Mouse (Mus musculus) brain, embryonic 18.5 days (tissue): ENCODE measurements around the gene Nufip2.

Experiments used
- DNase-seq: peaks from one replicate; pipeline ENCODE4 v3.0.0-alpha.2; 2012; ENCODE audit warnings: low read depth, low spot score

The Nufip2 gene

DNA sequence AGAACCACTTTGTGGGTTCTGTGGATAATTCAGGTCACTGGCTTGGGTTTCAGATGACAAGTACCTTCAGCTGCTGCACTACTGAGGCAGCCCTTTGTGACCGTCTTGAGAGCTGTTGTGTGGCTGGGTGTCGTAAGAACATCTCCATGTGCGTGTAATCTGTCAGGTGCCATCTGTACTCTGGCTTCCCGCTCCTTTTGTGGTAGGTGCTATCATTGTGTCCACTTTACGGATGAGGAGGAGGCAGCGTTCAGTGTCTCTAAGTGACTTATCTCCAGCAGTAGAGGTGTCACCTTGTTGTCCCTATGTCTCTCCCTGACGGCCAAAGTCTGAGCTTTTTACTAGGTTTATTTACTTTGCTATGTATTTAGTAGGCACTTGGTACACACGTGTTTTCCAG lies 84.4 kb downstream of the Nufip2 start:
- DNase-seq: no peak

GRCm38 (mm10) chr11:77771879-77772713 lies 86.1 kb downstream of the Nufip2 start:
- no peak for DNase-seq

DNA sequence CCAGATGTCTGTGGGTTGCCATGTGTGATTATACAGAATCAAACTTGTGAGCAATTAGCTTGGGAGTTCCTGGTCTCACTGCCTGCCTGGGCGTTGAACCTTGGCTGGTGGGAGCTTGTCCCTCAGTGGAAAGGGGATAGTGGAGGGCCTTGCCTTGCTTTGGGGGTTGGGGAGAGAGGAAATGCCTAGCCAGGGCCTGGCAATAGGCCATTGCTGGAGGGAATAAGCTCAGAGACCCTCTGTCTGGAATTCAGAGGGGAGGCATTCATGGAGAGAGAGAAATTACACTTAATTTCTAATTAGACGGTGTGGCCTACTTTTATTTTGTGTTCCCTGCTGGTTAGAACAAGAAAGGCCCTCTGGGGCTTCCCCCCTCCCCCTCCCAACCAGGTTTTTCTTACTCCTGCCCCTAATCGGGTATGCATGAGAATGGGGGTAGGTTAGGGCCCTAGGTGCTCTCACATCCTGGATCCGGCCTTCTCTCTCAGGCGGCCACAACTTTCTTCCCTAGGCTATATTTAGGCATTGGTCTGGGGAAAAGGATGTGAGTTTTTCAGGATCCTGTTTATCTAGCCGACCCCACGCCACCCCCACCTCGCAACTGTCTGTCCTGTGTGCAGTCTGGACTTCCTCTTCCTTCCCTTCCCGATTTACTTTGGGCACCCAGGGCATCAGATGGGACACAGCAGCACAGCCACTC lies 89.9 kb downstream of the Nufip2 start:
- DNase-seq: no peak

GRCm38 (mm10) chr11:77777436-77777835 lies 91.5 kb downstream of the Nufip2 start:
- DNase-seq: no peak

GRCm38 (mm10) chr11:77777937-77778336 lies 92.0 kb downstream of the Nufip2 start:
- no peak for DNase-seq

GRCm38 (mm10) chr11:77779240-77779639 lies 93.3 kb downstream of the Nufip2 start:
- no peak for DNase-seq

DNA sequence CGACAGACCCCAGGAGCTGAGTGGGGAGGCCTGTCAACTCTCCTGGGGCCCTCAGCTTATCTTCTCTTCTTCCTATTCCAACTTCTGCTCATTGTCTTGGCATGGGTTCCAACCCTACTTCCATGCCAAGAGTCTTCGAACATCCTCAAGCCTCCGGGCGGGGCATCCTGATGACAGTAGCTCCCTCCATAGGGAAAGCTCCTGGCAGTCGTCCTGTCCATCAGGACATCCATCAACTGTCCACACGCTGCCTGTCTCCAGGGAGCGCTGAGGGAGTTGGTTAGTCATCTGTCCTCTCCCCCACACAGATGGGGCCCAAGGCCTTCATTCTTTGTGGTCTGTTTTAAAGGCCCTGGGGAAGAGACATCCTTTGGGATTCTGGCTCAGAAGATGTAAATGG lies 95.1 kb downstream of the Nufip2 start:
- no peak for DNase-seq

GRCm38 (mm10) chr11:77782104-77782815 lies 96.3 kb downstream of the Nufip2 start:
- no peak for DNase-seq

GRCm38 (mm10) chr11:77783211-77783746 lies 97.3 kb downstream of the Nufip2 start:
- no peak for DNase-seq

GRCm38 (mm10) chr11:77783747-77784646 lies 98.0 kb downstream of the Nufip2 start:
- DNase-seq: no peak

DNA sequence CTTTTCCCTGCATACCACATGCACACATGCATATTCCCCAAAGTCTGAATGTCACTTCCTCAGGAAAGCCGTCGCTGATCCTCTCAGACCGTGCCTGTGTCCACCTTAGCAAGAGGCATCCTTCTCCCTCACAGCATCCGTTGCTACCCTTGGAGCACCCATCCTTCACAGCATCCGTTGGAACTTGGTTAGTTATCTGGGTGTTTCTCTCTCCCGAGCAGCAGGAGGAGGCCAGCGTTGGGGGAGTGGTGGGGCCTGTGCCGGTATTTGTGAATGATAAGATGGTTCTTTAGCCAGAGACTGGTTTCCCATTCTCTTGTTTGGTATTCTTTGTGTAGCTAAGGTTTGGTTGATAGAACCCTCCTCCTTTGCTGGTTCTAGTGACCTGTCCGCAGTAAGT lies 98.9 kb downstream of the Nufip2 start:
- no peak for DNase-seq

DNA sequence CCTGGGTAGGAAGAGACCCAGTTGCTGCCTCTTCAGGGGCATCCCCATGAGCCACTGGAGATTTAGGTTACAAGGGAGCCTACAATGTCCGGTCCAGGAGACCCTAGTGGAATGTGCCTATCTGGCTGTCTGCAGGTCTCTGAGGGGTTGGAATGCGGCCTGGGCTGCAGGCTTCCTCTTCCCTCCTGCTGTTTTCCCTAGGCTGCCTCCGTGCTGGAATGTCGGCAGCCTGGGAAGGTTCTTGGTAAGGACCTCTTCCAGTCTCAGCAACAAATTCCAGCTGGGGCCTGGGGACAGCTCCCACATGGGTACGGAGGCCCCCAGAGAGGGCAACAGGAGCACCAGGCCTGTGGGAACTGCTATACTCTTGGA lies 99.4 kb downstream of the Nufip2 start:
- no peak for DNase-seq

DNA sequence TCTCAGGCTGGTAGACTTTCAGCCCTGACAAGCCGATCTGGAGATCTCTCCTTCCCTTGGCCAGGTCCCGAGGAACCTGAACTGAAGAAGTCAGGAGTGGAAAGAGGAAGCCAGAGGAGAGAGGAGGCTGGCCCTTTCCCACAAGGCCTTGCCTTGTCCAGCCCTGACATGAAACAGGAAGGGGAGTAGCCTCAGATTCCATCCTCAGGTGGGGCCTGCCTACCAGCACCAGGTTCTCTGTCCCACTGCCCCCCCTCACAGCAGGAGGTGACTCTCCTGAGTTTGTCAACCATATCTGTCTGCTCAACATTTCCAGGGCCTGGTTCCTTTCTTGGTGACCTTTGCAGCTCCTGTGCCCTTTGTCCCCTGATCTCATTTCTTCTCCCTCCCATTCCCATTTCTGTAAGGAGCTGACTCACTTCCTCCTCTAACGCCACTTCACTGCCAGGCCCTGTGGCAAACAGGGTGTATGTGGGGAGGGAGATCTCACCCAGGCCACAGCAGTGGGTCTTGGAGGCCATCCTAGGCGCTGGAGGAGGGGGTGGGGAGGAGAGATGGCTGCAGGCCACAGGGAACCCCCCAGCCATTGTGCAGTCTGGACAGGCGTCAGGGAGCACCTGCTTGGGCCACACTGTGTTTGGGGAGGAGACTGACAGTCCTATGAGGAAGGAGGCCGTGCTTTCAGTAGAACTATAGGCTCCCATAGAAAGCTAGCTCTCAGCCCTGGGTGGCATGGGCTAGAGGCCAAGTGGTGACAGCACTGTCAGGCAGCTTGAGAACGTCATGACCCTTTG lies 100.0 kb downstream of the Nufip2 start:
- DNase-seq: no peak

DNA sequence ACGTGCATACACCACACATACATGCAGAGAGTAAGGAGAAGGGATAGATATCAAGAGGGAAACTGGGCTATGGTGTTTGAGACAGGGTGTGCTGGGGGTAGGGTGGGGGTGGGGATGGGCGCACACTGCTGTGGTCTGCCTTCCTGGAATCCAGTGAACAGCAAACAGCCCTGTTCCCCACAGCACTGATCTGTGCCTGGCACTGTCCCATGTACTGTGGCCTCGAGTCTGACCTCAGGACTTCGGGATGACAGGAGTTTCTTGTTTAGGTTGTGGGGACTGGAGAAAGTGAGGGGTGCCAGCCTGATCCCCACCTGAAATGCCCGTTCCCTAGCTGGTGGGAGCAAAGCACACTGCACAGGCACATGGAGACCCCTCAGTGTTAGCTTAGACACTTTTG lies 101.8 kb downstream of the Nufip2 start, which contains the start of gene Gm10277:
Gene Gm10277, minus strand, starts transcription at position 41 of the 400 bp plus-strand sequence.
- no peak for DNase-seq

GRCm38 (mm10) chr11:77789512-77789911 lies 103.6 kb downstream of the Nufip2 start:
- DNase-seq: no peak

GRCm38 (mm10) chr11:77790286-77790685 lies 104.3 kb downstream of the Nufip2 start:
- DNase-seq: no peak

GRCm38 (mm10) chr11:77791241-77791727 lies 105.3 kb downstream of the Nufip2 start:
- DNase-seq: no peak
